Mouse (Mus musculus): Measurements from ENCODE around the gene Triap1. TPM values are rescaled to one million over a fixed set of nuclear protein-coding genes. Genes with fewer than 3 reads are reported as not detected.
"Not testable (repeated sequence)": the region's sequence is repeated elsewhere in the genome, so short reads cannot be mapped to it uniquely, and the experiment has no call there.

The Triap1 gene
- polyA plus RNA-seq, 1 experiment from 2014 or later, result 68.9 TPM

GRCm38 (mm10) chr5:115362819-115363714, 22.0 kb downstream of the Triap1 start:
- Histone ChIP-seq H3K9ac (replicated peaks; ENCODE audit: low read length) (peak overlapping the region; percentile 25; the same call in 1 of the 2 replicates), H3K27ac (replicated peaks; ENCODE audit: low read depth, low read length) (no peak overlapping the region), H3K4me1 (ENCODE audit: control insufficient read depth, insufficient read depth, low read length) (no peaks in the 10 kb centered on the region), H3K4me3 (ENCODE audit: low read depth, low read length) (no peak overlapping the region), H3K4me2 (ENCODE audit: low read depth, low read length) (no peak overlapping the region), H3K9me3 (replicated peaks; ENCODE audit: control insufficient read depth, low read length) (no peaks in the 10 kb centered on the region), H3K36me3 (replicated peaks; ENCODE audit: control insufficient read depth, insufficient read depth, low read depth, low read length) (no peaks in the 10 kb centered on the region), H3K27me3 (ENCODE audit: control insufficient read depth, insufficient read depth, low read length) (no peaks in the 10 kb centered on the region)
- no peak for DNase-seq (ENCODE audit: low spot score)
- WGBS, result 21% methylated on average over 19 of the region's 19 CpGs
- ATAC-seq (replicated peaks; ENCODE audit: insufficient number of reproducible peaks, low FRiP score, low TSS enrichment, low read depth), result no peak

- Histone ChIP-seq H3K9ac (replicated peaks; ENCODE audit: low read length) (no peak overlapping the region), H3K36me3 (replicated peaks; ENCODE audit: control insufficient read depth, insufficient read depth, low read depth, low read length) (no peaks in the 10 kb centered on the region), H3K4me2 (ENCODE audit: low read depth, low read length) (no peak overlapping the region), H3K27me3 (ENCODE audit: control insufficient read depth, insufficient read depth, low read length) (no peaks in the 10 kb centered on the region), H3K4me1 (ENCODE audit: control insufficient read depth, insufficient read depth, low read length) (no peaks in the 10 kb centered on the region), H3K27ac (replicated peaks; ENCODE audit: low read depth, low read length) (no peak overlapping the region), H3K4me3 (ENCODE audit: low read depth, low read length) (no peak overlapping the region), H3K9me3 (replicated peaks; ENCODE audit: control insufficient read depth, low read length) (no peaks in the 10 kb centered on the region)
- WGBS, result 86% methylated on average over 4 of the region's 4 CpGs
- DNase-seq (ENCODE audit: low spot score) (no peak), ATAC-seq (replicated peaks; ENCODE audit: insufficient number of reproducible peaks, low FRiP score, low TSS enrichment, low read depth) (no peak)
Measured at GRCm38 (mm10) chr5:115364782-115365181, 23.8 kb downstream of the Triap1 start.

- WGBS, result 52% methylated on average over 9 of the region's 9 CpGs
- H3K9me3 ChIP-seq (replicated peaks; ENCODE audit: control insufficient read depth, low read length), result no peaks in the 10 kb centered on the region
- DNase-seq (ENCODE audit: low spot score) (no peak), ATAC-seq (replicated peaks; ENCODE audit: insufficient number of reproducible peaks, low FRiP score, low TSS enrichment, low read depth) (no peak)
- H3K4me1 ChIP-seq (ENCODE audit: control insufficient read depth, insufficient read depth, low read length), result no peaks in the 10 kb centered on the region
- H3K4me2 ChIP-seq (ENCODE audit: low read depth, low read length), result no peak overlapping the region
- no peaks in the 10 kb centered on the region for H3K27me3 ChIP-seq (ENCODE audit: control insufficient read depth, insufficient read depth, low read length)
- H3K9ac ChIP-seq (replicated peaks; ENCODE audit: low read length), result no peak overlapping the region
- no peaks in the 10 kb centered on the region for H3K36me3 ChIP-seq (replicated peaks; ENCODE audit: control insufficient read depth, insufficient read depth, low read depth, low read length)
- H3K27ac ChIP-seq (replicated peaks; ENCODE audit: low read depth, low read length), result no peak overlapping the region
- H3K4me3 ChIP-seq (ENCODE audit: low read depth, low read length), result no peak overlapping the region
Measured at GRCm38 (mm10) chr5:115371736-115372135, 30.7 kb downstream of the Triap1 start.

GRCm38 (mm10) chr5:115373441-115374203, 32.6 kb downstream of the Triap1 start:
- Histone ChIP-seq H3K9me3 (replicated peaks; ENCODE audit: control insufficient read depth, low read length) (no peaks in the 10 kb centered on the region), H3K36me3 (replicated peaks; ENCODE audit: control insufficient read depth, insufficient read depth, low read depth, low read length) (no peaks in the 10 kb centered on the region), H3K4me3 (ENCODE audit: low read depth, low read length) (peak overlapping the region; percentile 22), H3K4me1 (ENCODE audit: control insufficient read depth, insufficient read depth, low read length) (no peaks in the 10 kb centered on the region), H3K9ac (replicated peaks; ENCODE audit: low read length) (peak overlapping the region; percentile 57), H3K27me3 (ENCODE audit: control insufficient read depth, insufficient read depth, low read length) (no peaks in the 10 kb centered on the region), H3K27ac (replicated peaks; ENCODE audit: low read depth, low read length) (0 out of 2 replicates have a peak overlapping the region, but pooled peaks have one; percentile 20), H3K4me2 (ENCODE audit: low read depth, low read length) (peak overlapping the region; percentile 53)
- peak; percentile 84 for ATAC-seq (replicated peaks; ENCODE audit: insufficient number of reproducible peaks, low FRiP score, low TSS enrichment, low read depth)
- DNase-seq (ENCODE audit: low spot score), result peak; percentile 76
- whole genome bisulfite sequencing, result 13% methylated on average over 26 of the region's 26 CpGs

GRCm38 (mm10) chr5:115374204-115374820, 33.3 kb downstream of the Triap1 start:
- Histone ChIP-seq H3K9me3 (replicated peaks; ENCODE audit: control insufficient read depth, low read length) (no peaks in the 10 kb centered on the region), H3K27ac (replicated peaks; ENCODE audit: low read depth, low read length) (0 out of 2 replicates have a peak overlapping the region, but pooled peaks have one; percentile 20), H3K4me3 (ENCODE audit: low read depth, low read length) (peak overlapping the region; percentile 22), H3K4me2 (ENCODE audit: low read depth, low read length) (peak overlapping the region; percentile 53), H3K36me3 (replicated peaks; ENCODE audit: control insufficient read depth, insufficient read depth, low read depth, low read length) (no peaks in the 10 kb centered on the region), H3K4me1 (ENCODE audit: control insufficient read depth, insufficient read depth, low read length) (no peaks in the 10 kb centered on the region), H3K9ac (replicated peaks; ENCODE audit: low read length) (peak overlapping the region; percentile 57), H3K27me3 (ENCODE audit: control insufficient read depth, insufficient read depth, low read length) (no peaks in the 10 kb centered on the region)
- WGBS, result 19% methylated on average over 11 of the region's 11 CpGs
- ATAC-seq (replicated peaks; ENCODE audit: insufficient number of reproducible peaks, low FRiP score, low TSS enrichment, low read depth), result no peak
- no peak for DNase-seq (ENCODE audit: low spot score)

- Histone ChIP-seq H3K27ac (replicated peaks; ENCODE audit: low read depth, low read length) (no peak overlapping the region), H3K9ac (replicated peaks; ENCODE audit: low read length) (no peak overlapping the region), H3K27me3 (ENCODE audit: control insufficient read depth, insufficient read depth, low read length) (no peaks in the 10 kb centered on the region), H3K4me2 (ENCODE audit: low read depth, low read length) (no peak overlapping the region), H3K4me3 (ENCODE audit: low read depth, low read length) (no peak overlapping the region), H3K9me3 (replicated peaks; ENCODE audit: control insufficient read depth, low read length) (no peaks in the 10 kb centered on the region), H3K4me1 (ENCODE audit: control insufficient read depth, insufficient read depth, low read length) (no peaks in the 10 kb centered on the region), H3K36me3 (replicated peaks; ENCODE audit: control insufficient read depth, insufficient read depth, low read depth, low read length) (no peaks in the 10 kb centered on the region)
- DNase-seq (ENCODE audit: low spot score) (no peak), ATAC-seq (replicated peaks; ENCODE audit: insufficient number of reproducible peaks, low FRiP score, low TSS enrichment, low read depth) (no peak)
- WGBS, result 79% methylated on average over 2 of the region's 2 CpGs
Measured at GRCm38 (mm10) chr5:115375436-115375835, 34.4 kb downstream of the Triap1 start.

GRCm38 (mm10) chr5:115378882-115379281, 37.9 kb downstream of the Triap1 start:
- 86% methylated on average over 2 of the region's 2 CpGs for WGBS
- H3K36me3 ChIP-seq (replicated peaks; ENCODE audit: control insufficient read depth, insufficient read depth, low read depth, low read length); H3K9ac ChIP-seq (replicated peaks; ENCODE audit: low read length); ATAC-seq (replicated peaks; ENCODE audit: insufficient number of reproducible peaks, low FRiP score, low TSS enrichment, low read depth); H3K4me1 ChIP-seq (ENCODE audit: control insufficient read depth, insufficient read depth, low read length); DNase-seq (ENCODE audit: low spot score); H3K9me3 ChIP-seq (replicated peaks; ENCODE audit: control insufficient read depth, low read length); H3K27ac ChIP-seq (replicated peaks; ENCODE audit: low read depth, low read length); H3K4me3 ChIP-seq (ENCODE audit: low read depth, low read length); H3K4me2 ChIP-seq (ENCODE audit: low read depth, low read length); H3K27me3 ChIP-seq (ENCODE audit: control insufficient read depth, insufficient read depth, low read length): not testable (repeated sequence)

All from embryonic facial prominence, embryonic 11.5 days (tissue).